Mouse (Mus musculus) liver, embryonic 14.5 days (tissue): ENCODE measurements around the gene Phkg1.

Experiments
- CTCF ChIP-seq: IDR thresholded peaks from 2 replicates; pipeline ENCODE4 v1.5.1; 2016; ENCODE audit warnings: antibody characterized with exemption, low read depth, control low read depth
- EP300 ChIP-seq: IDR thresholded peaks from 2 replicates; pipeline ENCODE4 v1.6.1; 2016; ENCODE audit warnings: antibody characterized with exemption, low read depth

DNA sequence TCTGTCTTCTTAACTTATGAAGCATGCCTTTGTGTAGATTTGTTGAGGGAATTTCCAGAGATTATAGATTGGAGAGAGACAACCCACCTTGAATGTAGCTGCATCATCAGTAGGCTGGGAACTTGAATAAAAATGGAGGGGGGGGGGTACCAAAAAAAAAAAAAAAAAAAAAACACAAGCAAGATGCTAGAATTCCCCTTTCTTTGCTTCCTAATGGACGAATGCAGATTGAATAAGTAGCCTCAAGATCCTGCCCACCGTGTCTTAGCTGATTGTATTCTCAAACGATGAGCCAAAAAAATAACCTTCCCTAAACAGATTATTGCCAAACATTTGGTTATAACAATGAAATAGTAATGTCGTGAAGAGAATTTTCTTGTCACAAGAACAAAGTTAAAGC lies 9.4 kb upstream of the Phkg1 start:
- TF ChIP-seq CTCF (no peak), EP300 (no peak)
